In genomic region chr13:49814420-49814819, GRCm38 (mm10) we compare ENCODE assay signal across 26 mouse cellular contexts. TPM values are rescaled to one million over a fixed set of nuclear protein-coding genes. Genes with fewer than 3 reads are reported as not detected.
A peak's percentile ranks its signal among the peaks of the same experiment; 100 is the strongest.
DNase-seq lines count a peak whose midpoint lies in the region; ATAC-seq and TF ChIP-seq lines count a peak whose summit lies in the region.
"Had no signal": no experiment of that assay in that cellular context is flagged by ENCODE, and none has a peak within 500 bp of the region (broad histone marks: within the 10 kb centered on the region; RNA-seq: fewer than 3 reads in every experiment).

No protein-coding gene starts in this region.

- TF ChIP-seq EP300 in stomach, postnatal 0 days (optimal IDR thresholded peaks at IDR 0.05), result no peak

- H3K36me3 ChIP-seq in intestine, embryonic 14.5 days (ENCODE audit: control insufficient read depth, insufficient read depth, low read length), result no peaks in the 10 kb centered on the region
- no peaks in the 10 kb centered on the region for H3K36me3 ChIP-seq in intestine, embryonic 16.5 days (ENCODE audit: control insufficient read depth, insufficient read depth, low read length)
- no peaks in the 10 kb centered on the region for H3K36me3 ChIP-seq in testis, adult 2 months (ENCODE audit: control insufficient read depth, insufficient read depth, low read length)
- no peaks in the 10 kb centered on the region for H3K36me3 ChIP-seq in stomach, postnatal 0 days (ENCODE audit: control insufficient read depth, insufficient read depth, low read length)
- H3K36me3 ChIP-seq: embryonic facial prominence, embryonic 15.5 days; forebrain, embryonic 10.5 days; G1E; hindbrain, embryonic 12.5 days had no signal

- TF ChIP-seq CTCF in testis, adult 2 months (IDR thresholded peaks at IDR 0.05; ENCODE audit: control insufficient read depth, insufficient read depth, insufficient replicate concordance, low read depth, low read length), result no peak
- no peak for TF ChIP-seq CTCF in stomach, postnatal 0 days (IDR thresholded peaks at IDR 0.05; ENCODE audit: low read depth)

- no peak for ATAC-seq in intestine, embryonic 14.5 days (replicated peaks; ENCODE audit: low FRiP score, low TSS enrichment, low read depth)
- ATAC-seq in intestine, embryonic 16.5 days, result no peak
- no peak for ATAC-seq in stomach, postnatal 0 days (ENCODE audit: low FRiP score, low TSS enrichment)
- ATAC-seq: activated CD4-positive, CD25-positive, alpha-beta regulatory T cell, adult 4 months; forebrain, embryonic 14.5 days; hindbrain, embryonic 16.5 days had no signal

- DNase-seq in intestine, embryonic 14.5 days (ENCODE audit: low spot score), result peak; percentile 21
- no peak for DNase-seq in testis, postnatal 10 days (ENCODE audit: low spot score)
- DNase-seq in stomach, postnatal 0 days (ENCODE audit: low spot score), result peak; percentile 4
- no peak for DNase-seq in left cerebral cortex, postnatal 36 days (ENCODE audit: low spot score in 2 of 2)
- DNase-seq in adrenal gland, adult (ENCODE audit: inconsistent age in 2 of 2, low spot score in 1 of 2), result no peak
- DNase-seq: adrenal gland, adult 2 months; adrenal gland, postnatal 25 days; cerebellum, adult 18-20 months; cerebellum, adult 9-11 months; embryo, embryonic 11 days; gastrocnemius, adult 2 months; gastrocnemius, postnatal 25 days; heart, postnatal 10 days; heart, postnatal 4 days had no signal

- H3K9me3 ChIP-seq in intestine, embryonic 14.5 days (ENCODE audit: control insufficient read depth, low read length), result no peaks in the 10 kb centered on the region
- H3K9me3 ChIP-seq in intestine, embryonic 16.5 days (ENCODE audit: control insufficient read depth, low read length), result no peaks in the 10 kb centered on the region
- H3K9me3 ChIP-seq in stomach, postnatal 0 days (ENCODE audit: control insufficient read depth, low read length), result no peaks in the 10 kb centered on the region
- H3K9me3 ChIP-seq: embryonic facial prominence, embryonic 15.5 days; G1E had no signal

- TF ChIP-seq POLR2A in testis, adult 2 months (IDR thresholded peaks at IDR 0.05; ENCODE audit: control insufficient read depth, low read depth, low read length), result peak; percentile 71; the same call in 1 of the 2 replicates

- no peak overlapping the region for H3K4me3 ChIP-seq in intestine, embryonic 14.5 days (ENCODE audit: low read depth, low read length)
- no peak overlapping the region for H3K4me3 ChIP-seq in intestine, embryonic 16.5 days (ENCODE audit: low read length)
- H3K4me3 ChIP-seq in testis, adult 2 months (ENCODE audit: control insufficient read depth, low read depth, low read length), result peak overlapping the region; percentile 89
- no peak overlapping the region for H3K4me3 ChIP-seq in stomach, postnatal 0 days (ENCODE audit: low read depth, low read length)
- H3K4me3 ChIP-seq: embryonic facial prominence, embryonic 15.5 days; erythroblast, embryonic 14.5 days; forebrain, embryonic 10.5 days; gastrocnemius, adult 2 months; hindbrain, embryonic 12.5 days had no signal

- no peak overlapping the region for H3K27ac ChIP-seq in intestine, embryonic 14.5 days (ENCODE audit: low read depth)
- H3K27ac ChIP-seq in intestine, embryonic 16.5 days (ENCODE audit: low read length), result no peak overlapping the region
- peak overlapping the region; percentile 98 for H3K27ac ChIP-seq in testis, adult 2 months (ENCODE audit: control insufficient read depth, insufficient read depth, low read depth, low read length)
- H3K27ac ChIP-seq in stomach, postnatal 0 days (replicated peaks), result no peak overlapping the region
- H3K27ac ChIP-seq: embryonic facial prominence, embryonic 15.5 days; forebrain, embryonic 10.5 days; gastrocnemius, adult 2 months; hindbrain, embryonic 12.5 days had no signal

- H3K4me2 ChIP-seq in intestine, embryonic 14.5 days (ENCODE audit: low read length), result no peak overlapping the region
- no peak overlapping the region for H3K4me2 ChIP-seq in intestine, embryonic 16.5 days (ENCODE audit: low read depth, low read length)
- no peak overlapping the region for H3K4me2 ChIP-seq in stomach, postnatal 0 days (replicated peaks; ENCODE audit: low read depth)
- H3K4me2 ChIP-seq: embryonic facial prominence, embryonic 15.5 days; hindbrain, embryonic 12.5 days had no signal

- H3K4me1 ChIP-seq in intestine, embryonic 14.5 days (replicated peaks; ENCODE audit: control insufficient read depth, insufficient read depth, low read length), result no peaks in the 10 kb centered on the region
- no peaks in the 10 kb centered on the region for H3K4me1 ChIP-seq in intestine, embryonic 16.5 days (ENCODE audit: control insufficient read depth, insufficient read depth, low read length)
- 0 out of 2 replicates have a peak, but pooled peaks cover 3% of the 10 kb centered on the region for H3K4me1 ChIP-seq in testis, adult 2 months (ENCODE audit: control insufficient read depth, insufficient read depth, low read length)
- no peaks in the 10 kb centered on the region for H3K4me1 ChIP-seq in stomach, postnatal 0 days (replicated peaks; ENCODE audit: control insufficient read depth, insufficient read depth)
- H3K4me1 ChIP-seq: embryonic facial prominence, embryonic 15.5 days; forebrain, embryonic 10.5 days; hindbrain, embryonic 12.5 days had no signal

- H3K9ac ChIP-seq in intestine, embryonic 14.5 days (ENCODE audit: low read length), result no peak overlapping the region
- no peak overlapping the region for H3K9ac ChIP-seq in intestine, embryonic 16.5 days (ENCODE audit: low read depth, low read length)
- H3K9ac ChIP-seq in stomach, postnatal 0 days (ENCODE audit: low read length), result no peak overlapping the region
- H3K9ac ChIP-seq: embryonic facial prominence, embryonic 15.5 days; hindbrain, embryonic 12.5 days had no signal

- WGBS in intestine, embryonic 14.5 days, result 87% methylated on average over 4 of the region's 4 CpGs
- WGBS in intestine, embryonic 16.5 days, result 85% methylated on average over 4 of the region's 4 CpGs
- 78% methylated on average over 4 of the region's 4 CpGs for WGBS in stomach, postnatal 0 days

- intact Hi-C loops in left cerebral cortex, postnatal 36 days (cut with DNase I), result no loop called here

- no peaks in the 10 kb centered on the region for H3K27me3 ChIP-seq in intestine, embryonic 14.5 days (replicated peaks; ENCODE audit: control insufficient read depth, insufficient read depth, low read length)
- H3K27me3 ChIP-seq in intestine, embryonic 16.5 days (replicated peaks; ENCODE audit: control insufficient read depth, insufficient read depth, low read length), result no peaks in the 10 kb centered on the region
- no peaks in the 10 kb centered on the region for H3K27me3 ChIP-seq in testis, adult 2 months (ENCODE audit: control insufficient read depth, insufficient read depth, low read length)
- H3K27me3 ChIP-seq in stomach, postnatal 0 days (ENCODE audit: control insufficient read depth, insufficient read depth, low read length), result no peaks in the 10 kb centered on the region
- H3K27me3 ChIP-seq: embryonic facial prominence, embryonic 15.5 days; hindbrain, embryonic 12.5 days had no signal

RNA-seq across cellular contexts. Expression of gene Gm30302, which starts 15.6 kb away (rescaled TPM):
- polyA plus RNA-seq in intestine, embryonic 14.5 days (2014; fragmentation: Nextera tagmentation; extraction: Ambion mirVana), result not detected in 2 replicates
- not detected in 2 replicates for polyA plus RNA-seq in intestine, embryonic 16.5 days (2015; fragmentation: Nextera tagmentation; extraction: Ambion mirVana)
- polyA plus RNA-seq in testis, adult 2 months (2012; rRNA removed), result 19.3 and 19.7 TPM in 2 replicates
- not detected in 2 replicates for polyA plus RNA-seq in stomach, postnatal 0 days (2015; fragmentation: Nextera tagmentation; extraction: Ambion mirVana)
- not detected for total RNA-seq in left cerebral cortex, postnatal 36 days (2021)
- total RNA-seq: adrenal gland, adult 2 months; adrenal gland, postnatal 25 days; gastrocnemius, adult 2 months; gastrocnemius, postnatal 25 days; granulocyte monocyte progenitor cell, adult 5-6 weeks had no signal
- polyA plus RNA-seq: activated CD4-positive, CD25-positive, alpha-beta regulatory T cell, adult 4 months; adrenal gland, adult 2 months; embryonic facial prominence, embryonic 11.5 days; embryonic facial prominence, embryonic 15.5 days; erythroblast, embryonic 14.5 days; forebrain, embryonic 10.5 days; forebrain, embryonic 14.5 days; G1E; hindbrain, embryonic 12.5 days; hindbrain, embryonic 16.5 days had no signal

Comparison
In these comparisons a context has a peak if more than half of its experiments do, and no peak if none do; other contexts are left out.
1. DNase-seq: peak in intestine, embryonic 14.5 days (single experiment) and stomach, postnatal 0 days (single experiment); none in testis, postnatal 10 days (single experiment), left cerebral cortex, postnatal 36 days (0 of 2) and adrenal gland, adult (0 of 2).
2. RNA of gene Gm30302, which starts 15.6 kb away (polyA plus RNA-seq): 19.3 to 19.7 TPM in testis, adult 2 months; not detected in intestine, embryonic 16.5 days, not detected in intestine, embryonic 14.5 days and not detected in stomach, postnatal 0 days; every median in the first group is over 10 times any median in the second.